Mouse (Mus musculus) brain, embryonic 14.5 days (tissue): Measurements from ENCODE around the gene Robo3.

Experiments used
- CTCF ChIP-seq: fragments of 200-500 bp; IDR thresholded peaks from 2 replicates; pipeline ENCODE4 v1.5.1; 2012; ENCODE audit warnings: inconsistent platforms, mild to moderate bottlenecking, moderate library complexity, borderline replicate concordance; ENCODE audit not compliant: insufficient read depth, insufficient read length; ENCODE audit errors: extremely low read depth
- POLR2A ChIP-seq: fragments of 200-500 bp; IDR thresholded peaks from 2 replicates; pipeline ENCODE4 v1.6.1; 2012; ENCODE audit warnings: mild to moderate bottlenecking, inconsistent platforms, borderline replicate concordance; ENCODE audit not compliant: poor library complexity, insufficient read depth, insufficient read length, severe bottlenecking; ENCODE audit errors: extremely low read depth

DNA sequence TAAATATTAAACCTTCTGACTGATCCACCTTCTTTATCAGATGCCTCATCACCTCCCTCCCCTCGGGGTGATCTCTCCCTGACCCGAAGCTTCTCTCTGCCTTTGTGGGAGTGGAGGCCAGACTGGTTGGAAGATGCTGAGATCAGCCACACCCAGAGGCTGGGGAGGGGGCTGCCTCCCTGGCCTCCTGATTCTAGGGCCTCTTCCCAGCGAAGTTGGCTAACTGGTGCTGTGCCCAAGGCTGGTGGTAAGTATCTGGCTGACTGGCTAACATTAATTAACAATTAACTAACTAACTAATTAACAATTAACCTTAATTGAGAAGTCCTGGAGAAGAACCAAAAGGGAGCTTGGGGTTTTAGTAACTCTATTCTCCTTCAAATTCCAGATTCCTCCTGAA, 20.1 kb downstream of the Robo3 start:
- TF ChIP-seq CTCF (no peak), POLR2A (no peak)
